Mouse (Mus musculus): ENCODE results near the gene Cntnap4.

GRCm38 (mm10) chr8:112581473-112581872, 11.6 kb downstream of the Cntnap4 start:
- no peak for TF ChIP-seq POLR2A (IDR thresholded peaks at IDR 0.05; ENCODE audit: borderline replicate concordance, control insufficient read depth, low read depth, low read length)
- TF ChIP-seq CTCF (IDR thresholded peaks at IDR 0.05; ENCODE audit: control insufficient read depth, insufficient read depth, low read length) = no peak

Data from bone marrow, adult 2 months (tissue).